Mouse (Mus musculus) telencephalon, adult 2 months (tissue): Measurements from ENCODE around the gene Ctdspl2.
"Not testable (repeated sequence)": the region's sequence is repeated elsewhere in the genome, so short reads cannot be mapped to it uniquely, and the experiment has no call there.

ENCODE experiments used
- DNase-seq: peaks from one replicate; pipeline ENCODE4 v3.0.0-alpha.2; 2011; ENCODE audit warnings: low read depth, low spot score

Gene Ctdspl2

GRCm38 (mm10) chr2:121955765-121956223 is at the start of gene Ctdspl2, which contains the start of gene Mageb3:
Gene Ctdspl2, plus strand, starts transcription at chr2:121956001.
Gene Mageb3, minus strand, starts transcription at chr2:121956092.
- DNase-seq: peak; percentile 92

- no peak for DNase-seq
Measured at GRCm38 (mm10) chr2:121909975-121910374, 45.8 kb upstream of the Ctdspl2 start.

- DNase-seq: peak; percentile 54
Measured at GRCm38 (mm10) chr2:121916047-121916970, 39.5 kb upstream of the Ctdspl2 start.

GRCm38 (mm10) chr2:121937624-121938023 is 18.2 kb upstream of the Ctdspl2 start:
- DNase-seq: not testable (repeated sequence)

GRCm38 (mm10) chr2:121943364-121943763 is 12.4 kb upstream of the Ctdspl2 start:
- no peak for DNase-seq

GRCm38 (mm10) chr2:121954971-121955656 is 687 bp upstream of the Ctdspl2 start:
- DNase-seq: no peak

- peak; percentile 86 for DNase-seq
Measured at GRCm38 (mm10) chr2:121956224-121957018, 620 bp downstream of the Ctdspl2 start.

- no peak for DNase-seq
Measured at GRCm38 (mm10) chr2:121957216-121957792, 1.5 kb downstream of the Ctdspl2 start.

- DNase-seq: peak; percentile 4
Measured at GRCm38 (mm10) chr2:121995738-121996137, 39.9 kb downstream of the Ctdspl2 start.

- no peak for DNase-seq
Measured at GRCm38 (mm10) chr2:122008832-122009231, 53.0 kb downstream of the Ctdspl2 start.

GRCm38 (mm10) chr2:122011441-122011840 is 55.6 kb downstream of the Ctdspl2 start:
- DNase-seq: no peak

GRCm38 (mm10) chr2:122018705-122019104 is 62.9 kb downstream of the Ctdspl2 start:
- no peak for DNase-seq

GRCm38 (mm10) chr2:122022284-122022683 is 66.5 kb downstream of the Ctdspl2 start:
- no peak for DNase-seq

GRCm38 (mm10) chr2:122027091-122027490 is 71.3 kb downstream of the Ctdspl2 start:
- not testable (repeated sequence) for DNase-seq

GRCm38 (mm10) chr2:122027862-122028755 is 72.3 kb downstream of the Ctdspl2 start, which contains the start of gene Eif3j1:
Gene Eif3j1, plus strand, starts transcription at chr2:122028546.
- peak; percentile 78 for DNase-seq

- DNase-seq: peak; percentile 10
Measured at GRCm38 (mm10) chr2:122028756-122029700, 73.2 kb downstream of the Ctdspl2 start.

- DNase-seq: no peak
Measured at GRCm38 (mm10) chr2:122031970-122032369, 76.2 kb downstream of the Ctdspl2 start.

GRCm38 (mm10) chr2:122036064-122036463 is 80.3 kb downstream of the Ctdspl2 start:
- DNase-seq: no peak

- DNase-seq: no peak
Measured at GRCm38 (mm10) chr2:122043926-122044325, 88.1 kb downstream of the Ctdspl2 start.
